Mouse (Mus musculus): ENCODE measurements around the gene Mbd6. TPM values are rescaled to one million over a fixed set of nuclear protein-coding genes. Genes with fewer than 3 reads are reported as not detected.
A peak's percentile ranks its signal among the peaks of the same experiment; 100 is the strongest.

Mbd6 gene
- polyA plus RNA-seq, 1 experiment from 2014 or later = 17.5 TPM

GRCm38 (mm10) chr10:127287936-127288293, 903 bp downstream of the Mbd6 start:
- H3K27ac ChIP-seq (ENCODE audit: low read depth, low read length) = peak overlapping the region; percentile 99
- H3K4me1 ChIP-seq (replicated peaks; ENCODE audit: control insufficient read depth, insufficient read depth, low read length) = peaks cover 18% of the 10 kb centered on the region
- H3K27me3 ChIP-seq (ENCODE audit: control insufficient read depth, insufficient read depth, low read length) = no peaks in the 10 kb centered on the region
- no peaks in the 10 kb centered on the region for H3K9me3 ChIP-seq (ENCODE audit: control insufficient read depth, low read length)
- peak overlapping the region; percentile 85 for H3K4me2 ChIP-seq (replicated peaks; ENCODE audit: low read depth, low read length)
- ATAC-seq (ENCODE audit: low FRiP score) (no peak), DNase-seq (ENCODE audit: low spot score) (no peak)
- peak overlapping the region; percentile 58 for H3K4me3 ChIP-seq (ENCODE audit: low read depth, low read length)
- H3K36me3 ChIP-seq (ENCODE audit: control insufficient read depth, insufficient read depth, low read length) = peaks cover 8% of the 10 kb centered on the region; the same call in 1 of the 2 replicates
- peak overlapping the region; percentile 74 for H3K9ac ChIP-seq (ENCODE audit: low read depth, low read length)
- 0% methylated on average over 3 of the region's 3 CpGs for WGBS

- no peak for DNase-seq (ENCODE audit: low spot score)
- Histone ChIP-seq H3K4me2 (replicated peaks; ENCODE audit: low read depth, low read length) (peak overlapping the region; percentile 85), H3K4me1 (replicated peaks; ENCODE audit: control insufficient read depth, insufficient read depth, low read length) (peaks cover 18% of the 10 kb centered on the region), H3K27ac (ENCODE audit: low read depth, low read length) (peak overlapping the region; percentile 99), H3K9me3 (ENCODE audit: control insufficient read depth, low read length) (no peaks in the 10 kb centered on the region), H3K36me3 (ENCODE audit: control insufficient read depth, insufficient read depth, low read length) (peaks cover 13% of the 10 kb centered on the region), H3K9ac (ENCODE audit: low read depth, low read length) (peak overlapping the region; percentile 74), H3K27me3 (ENCODE audit: control insufficient read depth, insufficient read depth, low read length) (no peaks in the 10 kb centered on the region), H3K4me3 (ENCODE audit: low read depth, low read length) (peak overlapping the region; percentile 58)
- WGBS = 78% methylated on average over 15 of the region's 15 CpGs
- ATAC-seq (ENCODE audit: low FRiP score) = no peak
Observed at GRCm38 (mm10) chr10:127287271-127287935, 1.4 kb downstream of the Mbd6 start.

GRCm38 (mm10) chr10:127286730-127287129, 2.1 kb downstream of the Mbd6 start:
- peak overlapping the region; percentile 58; the same call in 1 of the 2 replicates for H3K4me3 ChIP-seq (ENCODE audit: low read depth, low read length)
- no peaks in the 10 kb centered on the region for H3K27me3 ChIP-seq (ENCODE audit: control insufficient read depth, insufficient read depth, low read length)
- H3K9me3 ChIP-seq (ENCODE audit: control insufficient read depth, low read length) = no peaks in the 10 kb centered on the region
- ATAC-seq (ENCODE audit: low FRiP score) = no peak
- H3K36me3 ChIP-seq (ENCODE audit: control insufficient read depth, insufficient read depth, low read length) = peaks cover 17% of the 10 kb centered on the region
- H3K27ac ChIP-seq (ENCODE audit: low read depth, low read length) = 0 out of 2 replicates have a peak overlapping the region, but pooled peaks have one; percentile 33
- peaks cover 18% of the 10 kb centered on the region for H3K4me1 ChIP-seq (replicated peaks; ENCODE audit: control insufficient read depth, insufficient read depth, low read length)
- H3K9ac ChIP-seq (ENCODE audit: low read depth, low read length) = peak overlapping the region; percentile 74; the same call in 1 of the 2 replicates
- WGBS = 41% methylated on average over 7 of the region's 7 CpGs
- H3K4me2 ChIP-seq (replicated peaks; ENCODE audit: low read depth, low read length) = peak overlapping the region; percentile 85
- DNase-seq (ENCODE audit: low spot score) = no peak

- H3K9me3 ChIP-seq (ENCODE audit: control insufficient read depth, low read length) = no peaks in the 10 kb centered on the region
- peaks cover 22% of the 10 kb centered on the region for H3K36me3 ChIP-seq (ENCODE audit: control insufficient read depth, insufficient read depth, low read length)
- H3K4me3 ChIP-seq (ENCODE audit: low read depth, low read length) = no peak overlapping the region
- no peak for ATAC-seq (ENCODE audit: low FRiP score)
- no peaks in the 10 kb centered on the region for H3K27me3 ChIP-seq (ENCODE audit: control insufficient read depth, insufficient read depth, low read length)
- WGBS = 79% methylated on average over 7 of the region's 7 CpGs
- no peak overlapping the region for H3K4me2 ChIP-seq (replicated peaks; ENCODE audit: low read depth, low read length)
- peaks cover 18% of the 10 kb centered on the region for H3K4me1 ChIP-seq (replicated peaks; ENCODE audit: control insufficient read depth, insufficient read depth, low read length)
- no peak overlapping the region for H3K9ac ChIP-seq (ENCODE audit: low read depth, low read length)
- DNase-seq (ENCODE audit: low spot score) = no peak
- no peak overlapping the region for H3K27ac ChIP-seq (ENCODE audit: low read depth, low read length)
Observed at GRCm38 (mm10) chr10:127286194-127286593, 2.6 kb downstream of the Mbd6 start.

- Histone ChIP-seq H3K9ac (ENCODE audit: low read depth, low read length) (no peak overlapping the region), H3K27me3 (ENCODE audit: control insufficient read depth, insufficient read depth, low read length) (no peaks in the 10 kb centered on the region), H3K36me3 (ENCODE audit: control insufficient read depth, insufficient read depth, low read length) (peaks cover 22% of the 10 kb centered on the region), H3K4me1 (replicated peaks; ENCODE audit: control insufficient read depth, insufficient read depth, low read length) (peaks cover 18% of the 10 kb centered on the region), H3K4me3 (ENCODE audit: low read depth, low read length) (no peak overlapping the region), H3K27ac (ENCODE audit: low read depth, low read length) (no peak overlapping the region), H3K4me2 (replicated peaks; ENCODE audit: low read depth, low read length) (no peak overlapping the region), H3K9me3 (ENCODE audit: control insufficient read depth, low read length) (no peaks in the 10 kb centered on the region)
- 73% methylated on average over 13 of the region's 13 CpGs for WGBS
- DNase-seq (ENCODE audit: low spot score) = no peak
- ATAC-seq (ENCODE audit: low FRiP score) = no peak
Observed at GRCm38 (mm10) chr10:127285644-127286043, 3.2 kb downstream of the Mbd6 start.

- no peak for ATAC-seq (ENCODE audit: low FRiP score)
- H3K9ac ChIP-seq (ENCODE audit: low read depth, low read length) = no peak overlapping the region
- peaks cover 22% of the 10 kb centered on the region for H3K36me3 ChIP-seq (ENCODE audit: control insufficient read depth, insufficient read depth, low read length)
- peaks cover 18% of the 10 kb centered on the region for H3K4me1 ChIP-seq (replicated peaks; ENCODE audit: control insufficient read depth, insufficient read depth, low read length)
- no peaks in the 10 kb centered on the region for H3K27me3 ChIP-seq (ENCODE audit: control insufficient read depth, insufficient read depth, low read length)
- H3K4me2 ChIP-seq (replicated peaks; ENCODE audit: low read depth, low read length) = no peak overlapping the region
- no peak overlapping the region for H3K27ac ChIP-seq (ENCODE audit: low read depth, low read length)
- no peak overlapping the region for H3K4me3 ChIP-seq (ENCODE audit: low read depth, low read length)
- no peaks in the 10 kb centered on the region for H3K9me3 ChIP-seq (ENCODE audit: control insufficient read depth, low read length)
- 82% methylated on average over 11 of the region's 11 CpGs for WGBS
- no peak for DNase-seq (ENCODE audit: low spot score)
Observed at GRCm38 (mm10) chr10:127284724-127285500, 3.9 kb downstream of the Mbd6 start.

- peaks cover 18% of the 10 kb centered on the region for H3K4me1 ChIP-seq (replicated peaks; ENCODE audit: control insufficient read depth, insufficient read depth, low read length)
Observed at GRCm38 (mm10) chr10:127284105-127284622, 4.7 kb downstream of the Mbd6 start.

GRCm38 (mm10) chr10:127282620-127283215, 6.1 kb downstream of the Mbd6 start:
- DNase-seq (ENCODE audit: low spot score) = no peak
- ATAC-seq (ENCODE audit: low FRiP score) = no peak
- H3K4me1 ChIP-seq (replicated peaks; ENCODE audit: control insufficient read depth, insufficient read depth, low read length) = peaks cover 15% of the 10 kb centered on the region
- no peak overlapping the region for H3K4me2 ChIP-seq (replicated peaks; ENCODE audit: low read depth, low read length)
- H3K27ac ChIP-seq (ENCODE audit: low read depth, low read length) = no peak overlapping the region
- peaks cover 35% of the 10 kb centered on the region for H3K36me3 ChIP-seq (ENCODE audit: control insufficient read depth, insufficient read depth, low read length)
- H3K27me3 ChIP-seq (ENCODE audit: control insufficient read depth, insufficient read depth, low read length) = no peaks in the 10 kb centered on the region
- no peaks in the 10 kb centered on the region for H3K9me3 ChIP-seq (ENCODE audit: control insufficient read depth, low read length)
- no peak overlapping the region for H3K4me3 ChIP-seq (ENCODE audit: low read depth, low read length)
- no peak overlapping the region for H3K9ac ChIP-seq (ENCODE audit: low read depth, low read length)
- 90% methylated on average over 13 of the region's 13 CpGs for WGBS

More at GRCm38 (mm10) chr10:127284105-127284622, 4.7 kb downstream of the Mbd6 start:
- no peak overlapping the region for H3K27ac ChIP-seq (ENCODE audit: low read depth, low read length)
- H3K9ac ChIP-seq (ENCODE audit: low read depth, low read length) = no peak overlapping the region
- no peaks in the 10 kb centered on the region for H3K27me3 ChIP-seq (ENCODE audit: control insufficient read depth, insufficient read depth, low read length)
- no peak for DNase-seq (ENCODE audit: low spot score)
- H3K4me3 ChIP-seq (ENCODE audit: low read depth, low read length) = no peak overlapping the region
- 93% methylated on average over 7 of the region's 7 CpGs for WGBS
- no peak overlapping the region for H3K4me2 ChIP-seq (replicated peaks; ENCODE audit: low read depth, low read length)
- no peaks in the 10 kb centered on the region for H3K9me3 ChIP-seq (ENCODE audit: control insufficient read depth, low read length)
- H3K36me3 ChIP-seq (ENCODE audit: control insufficient read depth, insufficient read depth, low read length) = peaks cover 27% of the 10 kb centered on the region
- ATAC-seq (ENCODE audit: low FRiP score) = no peak
